Mouse (Mus musculus) spleen, embryonic (tissue): ENCODE data around the gene Jmjd4.

Source experiments
- CTCF ChIA-PET: fragments of 350-600 bp; sonication (Branson Sonifier 250); formaldehyde crosslinking; loops from one replicate; lab custom pipeline; 2022; lab: Charles Lee

The Jmjd4 gene

DNA sequence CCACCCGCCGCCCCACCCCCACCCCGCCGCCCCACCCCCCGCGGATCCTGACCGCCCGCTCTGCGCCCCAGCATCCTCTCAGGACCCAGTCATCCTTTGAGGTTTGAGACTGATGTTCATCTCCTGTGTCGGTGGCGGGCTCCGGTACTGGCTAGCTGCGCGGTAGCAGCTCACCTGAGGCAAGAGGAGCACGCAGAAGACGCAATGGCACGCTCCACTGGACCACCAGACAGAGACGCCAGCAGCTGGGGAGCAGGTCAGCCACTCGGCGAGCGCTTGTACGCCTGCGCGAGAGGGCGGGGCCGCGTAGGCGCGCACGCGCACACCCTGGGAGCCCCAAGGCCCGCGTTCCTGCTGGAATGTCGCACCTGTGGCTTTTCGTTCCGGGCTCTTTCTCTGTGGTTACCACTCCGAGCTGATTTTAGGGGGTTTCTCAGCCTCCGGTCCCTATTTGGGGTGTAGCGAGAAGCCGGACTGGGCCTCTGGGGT, at the start of gene Jmjd4:
Gene Jmjd4 (plus strand): TSS at position 305 of the 489 bp plus-strand sequence.
- CTCF ChIA-PET, result interaction anchor here (1.0 kb wide), 1 partner anchor 8 kb away, joined by 3 read pairs; no protein-coding TSS in a partner anchor

DNA sequence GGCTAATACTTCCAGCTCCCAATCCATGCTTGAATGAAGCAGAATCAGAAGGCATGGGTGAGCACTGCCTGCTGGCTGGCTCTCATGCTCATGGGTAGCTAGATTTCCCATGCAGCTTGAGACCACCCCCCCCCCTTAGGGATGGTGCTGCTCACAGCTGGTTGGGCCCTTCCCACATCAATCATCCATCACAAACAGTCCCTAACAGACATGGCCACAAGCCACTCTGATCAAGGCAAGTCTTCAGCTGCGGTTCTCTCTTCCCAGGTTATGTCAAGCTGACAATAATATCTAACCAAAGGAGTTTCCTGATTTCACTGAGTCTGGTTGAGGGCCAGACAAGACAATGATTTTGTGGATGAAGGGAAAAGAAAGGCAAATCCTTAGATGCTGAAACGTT, 49.0 kb upstream of the Jmjd4 start:
- CTCF ChIA-PET, result no interaction called here

DNA sequence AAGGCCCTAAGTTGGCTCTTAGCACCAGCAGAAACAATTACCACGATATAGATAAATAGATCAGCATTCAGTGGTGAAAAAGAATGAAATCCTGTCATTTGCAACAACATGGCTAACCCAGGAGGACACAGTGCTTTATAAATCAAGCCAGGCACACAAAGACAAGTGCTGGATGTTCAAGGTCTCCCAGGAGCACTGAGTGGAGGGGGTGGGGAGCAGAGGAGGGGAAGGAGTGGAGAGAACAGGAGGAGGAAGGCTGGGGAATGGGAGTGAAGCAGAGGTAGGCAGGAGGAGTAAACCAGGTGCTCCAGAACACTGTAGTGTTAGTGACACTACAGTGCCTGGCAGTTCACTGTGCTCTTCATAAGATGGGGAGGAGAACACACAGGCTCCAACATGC, 44.1 kb upstream of the Jmjd4 start:
- CTCF ChIA-PET, result no interaction called here

DNA sequence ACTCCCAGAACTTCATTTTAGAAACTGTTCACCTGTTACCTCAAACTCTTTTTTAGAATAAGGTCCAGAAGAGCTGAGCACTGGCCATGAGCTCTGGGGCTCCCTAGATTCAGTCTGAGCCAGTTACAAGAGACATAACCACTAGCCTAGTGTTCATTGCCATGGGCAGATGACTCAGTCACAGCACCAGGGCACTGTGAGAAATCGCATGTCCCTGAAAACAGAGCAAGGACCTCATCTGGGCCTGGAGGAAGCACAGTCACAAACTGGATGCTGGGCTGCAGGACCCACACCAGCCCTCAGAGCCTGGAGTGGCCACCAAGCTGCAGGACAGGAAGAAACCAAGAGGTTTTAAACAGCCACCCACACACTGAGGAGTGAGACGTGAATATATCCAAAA, 39.0 kb upstream of the Jmjd4 start:
- CTCF ChIA-PET, result no interaction called here

DNA sequence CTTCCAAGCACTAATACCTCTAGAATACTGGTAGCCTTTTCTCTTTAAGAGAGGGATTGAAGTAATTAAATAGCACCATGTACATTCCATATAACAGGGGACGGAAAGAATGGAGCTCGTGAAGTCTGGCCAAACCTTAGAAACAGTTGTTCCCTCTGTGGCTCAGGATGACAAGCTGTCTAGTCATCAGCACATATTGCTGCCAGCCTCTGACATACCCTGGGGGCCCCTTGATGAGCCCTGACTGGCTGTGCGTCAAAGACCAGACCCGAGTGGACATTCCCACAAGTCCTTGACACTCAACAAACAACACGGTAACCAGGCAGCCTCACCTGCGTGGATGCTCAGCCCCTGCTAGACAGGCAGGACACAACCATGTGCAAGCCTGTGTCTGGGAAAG, 37.8 kb upstream of the Jmjd4 start:
- CTCF ChIA-PET, result no interaction called here

DNA sequence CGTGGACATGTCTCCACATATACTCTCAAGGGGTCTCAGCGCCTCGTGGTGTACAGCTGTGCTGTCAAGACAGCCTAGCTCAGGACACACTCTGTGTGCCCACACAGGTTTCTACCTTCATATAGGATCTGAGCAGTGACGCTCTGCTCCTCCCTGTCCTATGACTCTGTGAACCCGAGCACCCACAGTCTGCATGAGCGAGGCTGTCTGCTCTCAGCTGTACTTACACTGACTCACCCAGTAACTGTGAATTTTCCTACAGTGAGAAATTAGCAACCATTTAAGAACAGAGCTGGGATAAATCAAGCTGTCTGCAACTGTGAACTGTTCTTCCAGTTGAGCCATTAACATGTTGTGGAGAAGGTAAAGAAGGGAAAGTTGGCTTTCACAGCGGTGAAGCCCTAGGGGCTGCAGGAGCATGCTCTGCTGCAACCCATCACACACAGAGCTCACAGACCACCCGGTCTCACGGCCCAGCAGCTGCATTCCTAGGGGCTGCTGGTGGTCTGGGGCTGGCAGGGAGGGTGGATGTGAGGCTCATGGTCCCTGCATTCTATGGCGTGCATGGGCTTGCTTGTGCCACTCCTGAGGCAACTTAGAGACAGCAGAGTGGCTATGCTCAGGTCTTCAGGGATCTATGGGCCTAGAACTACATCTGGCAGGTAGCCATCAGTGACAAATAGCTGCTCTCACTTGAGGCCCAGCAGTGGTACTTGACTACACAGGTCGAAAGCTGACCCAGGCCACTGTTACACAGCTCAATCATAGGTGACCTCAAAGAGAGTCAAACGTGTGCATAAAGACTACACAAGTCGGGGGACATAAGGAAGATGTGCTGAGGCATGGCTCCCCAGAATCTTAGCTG, 36.6 kb upstream of the Jmjd4 start:
- CTCF ChIA-PET, result no interaction called here

DNA sequence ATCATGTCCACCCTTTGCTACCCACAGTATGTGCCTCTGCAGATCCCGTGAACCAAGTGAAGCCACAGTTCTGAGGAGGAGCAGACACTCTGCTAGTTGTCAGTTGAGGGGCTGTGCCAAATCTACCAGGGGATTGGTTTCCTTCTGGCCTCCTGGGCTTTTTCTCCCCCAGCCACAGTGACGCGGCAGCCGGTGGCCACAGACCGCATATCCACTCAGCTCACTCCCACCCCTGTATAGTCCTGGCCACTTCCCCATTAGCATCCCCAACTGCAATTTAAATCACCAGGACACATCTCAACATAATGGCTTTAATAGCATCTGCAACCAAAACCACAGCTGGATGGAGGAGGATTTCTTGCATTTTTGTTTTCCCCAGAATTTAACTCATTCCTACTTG, 31.1 kb upstream of the Jmjd4 start:
- CTCF ChIA-PET, result no interaction called here

DNA sequence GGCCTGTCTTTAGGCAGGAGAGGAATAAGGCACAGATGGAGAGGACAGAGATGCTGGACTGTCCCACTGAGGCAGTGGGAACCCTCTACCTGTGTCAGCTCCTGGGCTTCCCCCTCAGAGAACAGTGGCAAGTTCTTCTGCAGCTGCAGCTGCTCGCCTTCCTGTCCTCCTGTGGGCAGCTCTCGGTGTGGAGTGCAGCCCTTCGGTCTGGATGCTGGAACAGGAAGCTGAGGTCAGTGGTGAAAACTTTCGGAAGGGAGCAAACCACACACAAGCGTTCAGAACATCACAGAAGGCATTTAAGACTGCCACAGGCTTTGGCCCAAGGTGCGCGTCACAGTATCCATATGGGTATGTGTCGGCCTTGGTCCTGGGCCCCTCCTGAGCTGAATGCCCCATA, 28.4 kb upstream of the Jmjd4 start:
- CTCF ChIA-PET, result no interaction called here

DNA sequence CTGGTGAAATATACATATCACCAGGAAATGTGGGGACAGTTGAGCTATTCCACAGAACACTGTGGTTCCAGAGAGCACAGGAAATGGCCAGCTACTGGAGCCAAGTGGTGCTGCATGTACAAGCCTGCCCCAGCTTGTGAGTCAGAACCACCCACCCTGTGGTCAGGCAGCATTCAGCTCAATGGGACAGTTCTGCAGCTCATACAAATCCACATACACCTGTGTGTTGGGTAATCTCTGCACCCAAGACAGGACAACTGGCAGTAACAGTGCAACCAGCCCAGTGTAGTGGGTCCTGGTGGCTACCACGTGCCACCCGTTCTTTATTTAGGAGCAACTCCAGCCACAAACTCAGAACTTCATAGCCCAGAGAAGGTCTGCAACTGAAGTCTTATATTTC, 27.9 kb upstream of the Jmjd4 start:
- CTCF ChIA-PET, result no interaction called here

DNA sequence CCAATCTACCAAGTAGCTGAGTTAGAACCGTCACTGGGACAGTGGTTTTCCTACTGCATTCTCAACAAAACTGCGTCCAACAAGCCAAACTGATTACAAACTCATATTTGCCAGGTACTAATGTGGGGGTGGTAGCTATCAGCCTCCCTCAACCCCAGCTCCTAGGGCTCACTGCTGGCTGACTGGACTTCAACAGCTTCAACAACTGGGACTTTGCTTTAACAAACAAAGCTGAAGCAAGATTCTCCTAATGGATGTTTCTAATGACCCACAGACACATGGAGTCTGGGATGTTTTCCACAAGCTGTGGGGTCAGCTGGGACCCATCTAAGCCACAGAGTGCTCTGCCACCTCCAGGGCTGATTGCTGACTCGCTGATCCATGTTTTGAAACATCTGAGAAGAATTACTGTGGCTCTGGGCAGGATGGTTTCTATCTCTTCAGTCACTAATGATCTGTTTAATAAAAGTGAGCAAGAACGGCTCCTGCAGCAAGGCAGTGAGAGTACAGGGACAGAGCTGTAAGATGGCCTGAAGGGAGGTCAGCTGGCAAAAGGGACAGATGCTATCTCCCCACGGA, 26.7 kb upstream of the Jmjd4 start:
- CTCF ChIA-PET, result no interaction called here

DNA sequence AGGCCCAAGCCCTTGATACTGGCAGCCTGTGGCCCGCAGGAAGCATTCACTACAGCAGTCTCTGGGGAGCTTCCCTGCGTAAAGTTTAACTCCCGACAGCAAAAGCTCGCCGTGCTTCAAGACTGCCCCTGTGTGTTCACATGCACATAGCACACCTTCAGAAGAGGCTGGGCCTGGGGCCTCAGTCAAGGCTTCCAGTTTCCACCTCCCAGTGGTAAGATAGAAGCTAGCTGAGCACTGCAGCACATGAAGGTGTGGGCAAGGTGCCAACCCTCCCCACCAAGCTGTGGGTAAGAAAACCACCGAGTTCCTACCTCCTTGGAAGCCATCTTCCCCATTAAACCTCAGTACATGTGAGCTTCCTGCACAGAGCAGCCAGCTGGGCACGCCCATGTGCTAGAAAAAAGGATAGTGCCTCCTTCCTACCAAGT, 24.2 kb upstream of the Jmjd4 start:
- CTCF ChIA-PET, result interaction anchor here (0.7 kb wide), 1 partner anchor 267 kb away, joined by 3 read pairs; no protein-coding TSS in a partner anchor

DNA sequence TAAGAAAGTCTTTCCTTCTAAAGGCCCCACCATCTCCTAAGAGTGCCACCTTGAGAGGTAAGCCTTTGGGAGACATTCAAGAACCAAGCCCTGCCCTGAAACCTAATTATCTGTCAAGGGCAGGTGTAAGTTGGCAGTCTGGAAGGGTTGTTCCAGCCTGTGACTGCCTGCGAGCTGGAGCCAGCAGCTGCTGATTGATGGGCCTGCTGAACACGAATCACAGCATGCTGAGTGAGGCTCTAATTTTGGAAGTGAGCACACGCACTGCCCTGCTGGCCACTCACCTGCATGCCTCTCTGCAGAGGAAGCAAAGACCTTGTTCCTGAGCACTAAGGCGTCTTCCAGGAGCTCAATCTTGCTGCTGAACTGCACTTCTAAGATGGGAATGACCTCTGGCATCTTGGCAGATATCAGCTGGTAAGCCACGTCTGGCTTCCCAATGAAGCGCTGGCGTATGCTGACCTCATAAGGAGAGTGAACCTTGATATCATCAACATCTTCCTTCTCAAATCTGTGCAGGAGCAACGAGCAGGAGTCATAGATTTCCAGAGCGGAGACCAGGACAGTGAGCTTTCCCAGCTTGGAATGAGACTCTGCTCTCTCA, 21.7 kb upstream of the Jmjd4 start:
- CTCF ChIA-PET, result no interaction called here

DNA sequence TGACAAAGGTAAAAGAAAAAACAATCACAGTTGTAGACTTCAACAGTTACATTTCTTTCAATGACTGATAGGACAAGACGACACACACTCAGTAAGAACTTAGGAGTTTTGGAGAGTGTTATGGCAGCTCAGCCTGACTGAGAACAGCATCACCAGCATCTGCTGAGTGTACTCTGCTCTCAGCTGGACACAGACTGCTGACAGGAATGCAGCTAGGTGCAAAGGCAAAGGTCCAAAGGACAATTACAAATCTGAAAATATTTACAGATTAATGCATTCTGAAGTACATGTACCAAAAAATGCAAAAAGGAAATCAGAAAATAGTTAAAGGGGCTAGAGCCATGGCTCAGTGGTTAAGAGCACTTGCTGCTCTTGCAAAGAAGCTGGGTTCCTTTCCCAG, 19.9 kb upstream of the Jmjd4 start:
- CTCF ChIA-PET, result no interaction called here

DNA sequence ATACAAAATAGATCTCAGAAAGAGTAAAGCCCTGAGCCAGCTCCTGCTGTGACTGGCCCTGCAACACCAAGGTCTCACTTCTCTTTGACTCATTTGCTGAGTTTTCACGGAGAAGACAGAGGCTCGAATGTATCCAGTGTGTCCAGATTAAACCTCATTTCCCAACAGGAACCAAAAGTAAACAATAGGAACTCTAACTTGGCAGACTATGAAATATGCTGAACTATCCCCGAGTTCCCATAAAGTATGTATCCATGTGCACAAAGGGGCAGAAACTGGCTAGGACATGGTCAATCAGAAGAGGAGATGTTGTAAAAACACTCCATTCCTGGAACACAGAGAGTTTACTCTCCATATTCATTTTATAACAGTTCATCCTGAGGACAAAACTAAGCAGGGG, 17.6 kb upstream of the Jmjd4 start:
- CTCF ChIA-PET, result no interaction called here

DNA sequence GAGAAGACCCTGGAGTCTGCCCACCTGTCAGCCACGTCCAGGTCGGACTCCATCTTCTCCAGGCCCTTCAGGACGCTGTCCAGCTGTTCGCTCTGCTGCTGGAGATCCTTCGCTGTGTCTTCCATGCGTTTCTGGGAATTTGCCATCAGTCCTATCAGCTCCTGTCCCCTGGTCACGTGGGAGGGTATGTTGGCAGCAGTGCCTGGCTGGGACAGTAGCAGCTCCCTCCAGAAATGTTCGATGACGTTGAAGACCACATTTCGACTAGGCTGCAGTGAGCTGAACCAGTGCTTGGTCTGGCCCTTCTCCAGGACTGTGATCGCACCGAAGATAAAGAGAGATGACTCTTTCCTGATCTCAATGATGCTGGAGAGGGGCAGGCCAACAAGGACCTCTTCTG, 11.9 kb upstream of the Jmjd4 start:
- CTCF ChIA-PET, result no interaction called here

DNA sequence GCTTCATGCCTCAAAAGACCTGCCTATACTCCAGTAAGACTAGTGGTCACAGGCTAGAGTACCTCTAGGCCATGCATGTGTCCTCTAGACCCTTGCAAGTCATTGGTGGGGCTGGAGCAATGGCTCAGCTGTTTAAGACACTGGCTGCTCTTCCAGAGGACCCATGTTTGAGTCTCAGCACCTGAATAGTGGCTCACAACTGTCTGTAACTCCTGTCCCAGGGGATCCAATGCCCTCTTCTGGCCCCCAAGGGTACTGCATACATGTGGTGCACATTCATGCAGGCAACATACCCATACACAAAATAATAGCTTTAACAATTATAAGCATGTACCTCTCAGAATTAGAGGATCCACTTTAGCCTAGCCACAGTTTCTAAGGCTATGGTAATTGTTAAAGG, 6.7 kb upstream of the Jmjd4 start:
- CTCF ChIA-PET, result no interaction called here

DNA sequence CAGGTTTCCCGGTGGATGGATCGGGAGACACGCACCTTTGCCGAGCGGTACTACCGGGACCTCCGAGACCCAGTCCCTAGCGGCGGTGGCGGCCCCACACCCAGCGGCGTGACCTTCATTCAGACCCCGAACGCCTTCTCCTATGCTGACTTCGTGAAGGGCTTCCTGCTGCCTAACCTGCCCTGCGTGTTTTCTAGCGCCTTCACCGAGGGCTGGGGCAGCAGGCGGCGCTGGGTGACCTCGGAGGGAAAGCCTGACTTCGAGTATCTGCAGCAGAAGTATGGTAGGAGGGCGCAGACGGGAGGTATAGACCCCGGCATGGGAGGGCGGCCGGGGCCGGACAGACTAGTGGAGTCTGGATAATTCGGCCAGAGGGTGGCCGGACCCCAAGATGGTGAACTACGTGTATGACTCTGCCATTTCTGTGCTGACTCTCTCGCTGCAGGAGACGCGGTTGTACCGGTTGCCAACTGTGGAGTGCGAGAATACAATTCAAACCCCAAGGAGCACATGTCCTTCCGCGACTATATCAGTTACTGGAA, 456 bp downstream of the Jmjd4 start:
- CTCF ChIA-PET, result no interaction called here

DNA sequence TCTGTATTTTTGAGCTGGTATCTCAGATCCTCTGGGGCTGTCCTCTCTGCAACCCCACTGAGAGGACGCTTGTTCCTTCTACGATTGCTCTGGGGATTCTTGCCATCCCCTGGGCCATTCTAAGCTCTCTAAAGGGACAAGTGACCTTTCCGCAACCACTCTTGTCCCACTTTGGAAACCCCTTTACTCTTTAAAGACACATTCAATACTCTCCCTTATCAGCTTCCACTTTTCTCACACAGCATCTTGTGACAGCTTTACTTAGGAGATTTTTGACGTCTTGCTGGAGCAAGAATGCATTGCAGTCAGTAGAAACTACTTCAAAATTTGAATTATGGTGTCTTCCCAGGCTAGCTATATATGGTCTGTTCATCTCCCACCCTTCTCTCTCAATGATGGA, 1.2 kb downstream of the Jmjd4 start, which contains the start of gene Snap47:
Gene Snap47 (minus strand): TSS at position 101 of the 400 bp plus-strand sequence.
- CTCF ChIA-PET, result no interaction called here

DNA sequence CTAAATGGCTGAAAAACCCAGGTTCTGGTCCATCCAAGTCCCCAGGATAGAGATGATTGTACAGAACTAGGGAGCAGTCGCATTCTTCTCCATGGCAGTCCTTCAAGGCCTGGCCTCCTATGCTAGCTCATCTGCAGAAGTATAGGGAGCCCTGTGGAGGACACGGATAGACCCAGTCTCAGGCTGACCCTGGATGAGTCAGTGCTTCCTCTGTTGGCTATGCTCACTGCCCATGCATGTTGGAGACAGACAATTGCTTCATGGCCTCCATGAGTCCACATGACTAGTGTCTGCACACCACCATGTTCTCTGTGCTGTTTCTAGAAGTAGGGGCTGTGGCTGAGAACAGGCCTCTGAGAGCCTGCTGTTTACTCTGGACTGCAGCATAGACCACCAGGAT, 6.5 kb downstream of the Jmjd4 start:
- CTCF ChIA-PET, result no interaction called here

DNA sequence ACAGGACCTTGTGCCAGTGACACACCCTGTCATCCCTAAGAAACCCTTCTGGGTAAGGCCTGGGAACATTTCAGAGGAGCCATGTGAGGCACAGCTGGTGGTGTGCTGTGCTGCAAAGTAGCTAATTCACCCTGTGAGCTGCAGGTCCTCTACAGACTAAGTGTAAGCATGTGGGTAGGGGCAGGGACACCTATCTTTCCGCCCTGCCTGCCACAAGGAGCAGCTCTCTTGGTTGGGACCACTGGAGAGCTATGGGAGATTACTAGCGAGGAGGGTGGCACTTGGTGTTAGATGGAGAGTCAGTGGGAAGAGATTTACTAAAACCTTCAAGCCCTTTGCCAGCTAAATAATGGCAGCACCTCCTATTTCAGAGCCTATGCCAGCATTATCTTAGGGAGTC, 7.0 kb downstream of the Jmjd4 start:
- CTCF ChIA-PET, result no interaction called here

DNA sequence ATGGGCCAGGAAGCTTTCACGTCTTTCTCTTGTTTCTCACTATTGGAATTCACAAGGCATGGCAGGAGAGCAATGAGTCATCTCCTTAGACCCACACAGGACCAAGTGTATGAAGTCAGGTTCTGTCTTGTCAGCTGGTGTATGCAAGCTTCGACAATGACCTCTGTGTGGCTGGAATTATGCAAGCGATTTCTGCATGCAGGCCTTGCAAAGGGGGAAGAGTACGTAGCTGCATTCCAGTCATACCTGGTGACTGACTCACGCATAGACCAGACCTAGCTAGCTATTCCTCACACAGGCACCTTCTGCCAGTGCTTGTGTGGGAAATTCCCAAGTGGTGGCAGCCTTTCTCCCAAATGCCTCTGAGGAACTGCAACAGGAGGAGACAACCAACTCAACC, 9.1 kb downstream of the Jmjd4 start:
- CTCF ChIA-PET, result no interaction called here

DNA sequence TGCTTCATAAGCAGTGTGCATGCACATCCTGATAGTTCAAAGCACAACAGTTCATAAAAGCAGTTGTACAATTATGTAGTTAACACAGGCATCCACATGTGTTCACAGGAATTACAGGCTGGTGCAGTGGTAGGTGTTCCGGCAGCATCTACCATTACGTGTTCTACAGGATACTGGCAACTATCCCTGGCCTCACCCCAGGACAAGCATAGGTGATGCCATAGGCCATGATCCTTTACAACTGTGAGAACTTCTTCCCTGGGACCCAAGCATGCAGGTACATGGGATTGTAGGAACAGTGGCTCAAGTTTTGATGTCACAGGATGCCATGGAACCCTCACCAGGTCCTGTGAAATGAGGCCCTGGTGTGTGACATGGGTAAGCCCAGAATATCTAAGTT, 10.6 kb downstream of the Jmjd4 start:
- CTCF ChIA-PET, result no interaction called here
